ENCODE assay signal across 23 mouse cellular contexts in genomic region chr12:107539683-107540082, GRCm38 (mm10). TPM values are rescaled to one million over a fixed set of nuclear protein-coding genes. Genes with fewer than 3 reads are reported as not detected.
A peak's percentile ranks its signal among the peaks of the same experiment; 100 is the strongest.
DNase-seq lines count a peak whose midpoint lies in the region; ATAC-seq and TF ChIP-seq lines count a peak whose summit lies in the region.
"Had no signal": no experiment of that assay in that cellular context is flagged by ENCODE, and none has a peak within 500 bp of the region (broad histone marks: within the 10 kb centered on the region; RNA-seq: fewer than 3 reads in every experiment).

No protein-coding gene starts in this region.

- no peak overlapping the region for H3K4me3 ChIP-seq in liver, embryonic 11.5 days (ENCODE audit: low read depth, low read length)
- H3K4me3 ChIP-seq in liver, postnatal 0 days (ENCODE audit: low read depth, low read length): no peak overlapping the region
- no peak overlapping the region for H3K4me3 ChIP-seq in lung, embryonic 16.5 days (ENCODE audit: low read length)
- no peak overlapping the region for H3K4me3 ChIP-seq in lung, postnatal 0 days (ENCODE audit: low read depth, low read length)
- no peak overlapping the region for H3K4me3 ChIP-seq in liver, embryonic 13.5 days (replicated peaks)
- H3K4me3 ChIP-seq in stomach, postnatal 0 days (ENCODE audit: low read depth, low read length): no peak overlapping the region
- H3K4me3 ChIP-seq: embryonic facial prominence, embryonic 10.5 days; forebrain, embryonic 13.5 days; heart, embryonic 12.5 days had no signal

- peak; percentile 60 for ATAC-seq in liver, embryonic 11.5 days (replicated peaks; ENCODE audit: low FRiP score)
- no peak for ATAC-seq in liver, postnatal 0 days
- 0 out of 2 replicates have a peak, but pooled peaks have one; percentile 36 for ATAC-seq in lung, embryonic 16.5 days (ENCODE audit: low read depth)
- no peak for ATAC-seq in lung, postnatal 0 days
- ATAC-seq in liver, embryonic 13.5 days (ENCODE audit: low read depth): 0 out of 2 replicates have a peak, but pooled peaks have one; percentile 20
- ATAC-seq in stomach, postnatal 0 days (ENCODE audit: low FRiP score, low TSS enrichment): 0 out of 2 replicates have a peak, but pooled peaks have one; percentile 18
- ATAC-seq: activated CD4-positive, CD25-positive, alpha-beta regulatory T cell, adult 4 months; forebrain, embryonic 13.5 days; forebrain, postnatal 0 days; Patski had no signal

- no peaks in the 10 kb centered on the region for H3K4me1 ChIP-seq in liver, embryonic 11.5 days (replicated peaks; ENCODE audit: control insufficient read depth, insufficient read depth, low read length)
- H3K4me1 ChIP-seq in liver, postnatal 0 days (ENCODE audit: insufficient read depth): no peaks in the 10 kb centered on the region
- H3K4me1 ChIP-seq in lung, embryonic 16.5 days (replicated peaks; ENCODE audit: control insufficient read depth, insufficient read depth, low read length): 0 out of 2 replicates have a peak, but pooled peaks cover 10% of the 10 kb centered on the region
- H3K4me1 ChIP-seq in lung, postnatal 0 days (ENCODE audit: insufficient read depth, low read depth, low read length): no peaks in the 10 kb centered on the region
- H3K4me1 ChIP-seq in liver, embryonic 13.5 days (replicated peaks): no peaks in the 10 kb centered on the region
- H3K4me1 ChIP-seq in stomach, postnatal 0 days (replicated peaks; ENCODE audit: control insufficient read depth, insufficient read depth): no peaks in the 10 kb centered on the region
- H3K4me1 ChIP-seq: embryonic facial prominence, embryonic 10.5 days; forebrain, embryonic 13.5 days had no signal

- TF ChIP-seq CTCF in liver, postnatal 0 days (IDR thresholded peaks at IDR 0.05; ENCODE audit: low read depth): no peak
- no peak for TF ChIP-seq CTCF in lung, postnatal 0 days (IDR thresholded peaks at IDR 0.05)
- TF ChIP-seq CTCF in stomach, postnatal 0 days (IDR thresholded peaks at IDR 0.05; ENCODE audit: low read depth): no peak

- no peak for DNase-seq in liver, embryonic 11.5 days (ENCODE audit: low spot score)
- no peak for DNase-seq in liver, postnatal 0 days
- DNase-seq in lung, postnatal 0 days (ENCODE audit: low spot score): no peak
- no peak for DNase-seq in liver, embryonic 13.5 days
- no peak for DNase-seq in stomach, postnatal 0 days (ENCODE audit: low spot score)
- no peak for DNase-seq in thymus, postnatal 36 days
- DNase-seq: adrenal gland, adult 8-10 months; adrenal gland, postnatal 36 days; cerebellum, adult 2 months; cerebellum, postnatal 10 days; forebrain, postnatal 0 days; gastrocnemius, postnatal 14 days had no signal

- 67% methylated on average over 3 of the region's 3 CpGs for WGBS in liver, embryonic 11.5 days
- WGBS in liver, postnatal 0 days (ENCODE audit: insufficient replicate concordance): 55% methylated on average over 3 of the region's 3 CpGs
- 55% methylated on average over 3 of the region's 3 CpGs for WGBS in lung, embryonic 16.5 days
- 44% methylated on average over 3 of the region's 3 CpGs for WGBS in lung, postnatal 0 days
- 60% methylated on average over 3 of the region's 3 CpGs for WGBS in liver, embryonic 13.5 days (ENCODE audit: insufficient replicate concordance)
- WGBS in stomach, postnatal 0 days: 59% methylated on average over 3 of the region's 3 CpGs

- no peak for TF ChIP-seq EP300 in liver, postnatal 0 days (IDR thresholded peaks at IDR 0.05; ENCODE audit: low read depth)
- TF ChIP-seq EP300 in lung, postnatal 0 days (IDR thresholded peaks at IDR 0.05): no peak
- TF ChIP-seq EP300 in stomach, postnatal 0 days (optimal IDR thresholded peaks at IDR 0.05): no peak

- no peaks in the 10 kb centered on the region for H3K9me3 ChIP-seq in liver, embryonic 11.5 days (ENCODE audit: control insufficient read depth, low read length)
- no peaks in the 10 kb centered on the region for H3K9me3 ChIP-seq in liver, postnatal 0 days (ENCODE audit: low read length)
- no peaks in the 10 kb centered on the region for H3K9me3 ChIP-seq in lung, embryonic 16.5 days (ENCODE audit: control insufficient read depth, low read length)
- H3K9me3 ChIP-seq in lung, postnatal 0 days (ENCODE audit: low read length): no peaks in the 10 kb centered on the region
- H3K9me3 ChIP-seq in liver, embryonic 13.5 days (replicated peaks): no peaks in the 10 kb centered on the region; the same call in 1 of the 2 replicates
- no peaks in the 10 kb centered on the region for H3K9me3 ChIP-seq in stomach, postnatal 0 days (ENCODE audit: control insufficient read depth, low read length)
- H3K9me3 ChIP-seq: embryonic facial prominence, embryonic 10.5 days; forebrain, embryonic 13.5 days; heart, embryonic 12.5 days had no signal

- H3K27ac ChIP-seq in liver, embryonic 11.5 days (ENCODE audit: low read depth, low read length): no peak overlapping the region
- no peak overlapping the region for H3K27ac ChIP-seq in liver, postnatal 0 days (ENCODE audit: low read depth)
- no peak overlapping the region for H3K27ac ChIP-seq in lung, embryonic 16.5 days (ENCODE audit: low read length)
- no peak overlapping the region for H3K27ac ChIP-seq in lung, postnatal 0 days (ENCODE audit: low read length)
- no peak overlapping the region for H3K27ac ChIP-seq in liver, embryonic 13.5 days
- H3K27ac ChIP-seq in stomach, postnatal 0 days (replicated peaks): no peak overlapping the region
- H3K27ac ChIP-seq: embryonic facial prominence, embryonic 10.5 days; forebrain, embryonic 13.5 days had no signal

- H3K36me3 ChIP-seq in liver, embryonic 11.5 days (ENCODE audit: control insufficient read depth, insufficient read depth, low read length): no peaks in the 10 kb centered on the region
- no peaks in the 10 kb centered on the region for H3K36me3 ChIP-seq in liver, postnatal 0 days (replicated peaks; ENCODE audit: insufficient read depth, low read length)
- H3K36me3 ChIP-seq in lung, embryonic 16.5 days (ENCODE audit: control insufficient read depth, insufficient read depth, low read length): no peaks in the 10 kb centered on the region
- no peaks in the 10 kb centered on the region for H3K36me3 ChIP-seq in lung, postnatal 0 days (ENCODE audit: insufficient read depth, low read length)
- no peaks in the 10 kb centered on the region for H3K36me3 ChIP-seq in liver, embryonic 13.5 days
- no peaks in the 10 kb centered on the region for H3K36me3 ChIP-seq in stomach, postnatal 0 days (ENCODE audit: control insufficient read depth, insufficient read depth, low read length)
- H3K36me3 ChIP-seq: embryonic facial prominence, embryonic 10.5 days; heart, embryonic 12.5 days had no signal

- H3K27me3 ChIP-seq in liver, embryonic 11.5 days (replicated peaks; ENCODE audit: control insufficient read depth, insufficient read depth, low read length): no peaks in the 10 kb centered on the region
- no peaks in the 10 kb centered on the region for H3K27me3 ChIP-seq in liver, postnatal 0 days (ENCODE audit: insufficient read depth, low read length)
- H3K27me3 ChIP-seq in lung, embryonic 16.5 days (ENCODE audit: control insufficient read depth, insufficient read depth, low read depth, low read length): no peaks in the 10 kb centered on the region
- no peaks in the 10 kb centered on the region for H3K27me3 ChIP-seq in lung, postnatal 0 days (replicated peaks; ENCODE audit: insufficient read depth, low read length)
- H3K27me3 ChIP-seq in liver, embryonic 13.5 days: no peaks in the 10 kb centered on the region
- H3K27me3 ChIP-seq in stomach, postnatal 0 days (ENCODE audit: control insufficient read depth, insufficient read depth, low read length): no peaks in the 10 kb centered on the region
- H3K27me3 ChIP-seq: CH12.LX; forebrain, embryonic 13.5 days; Patski had no signal

- H3K9ac ChIP-seq in liver, embryonic 11.5 days (ENCODE audit: low read depth, low read length): no peak overlapping the region
- H3K9ac ChIP-seq in liver, postnatal 0 days (replicated peaks): no peak overlapping the region
- no peak overlapping the region for H3K9ac ChIP-seq in lung, embryonic 16.5 days (ENCODE audit: low read length)
- no peak overlapping the region for H3K9ac ChIP-seq in lung, postnatal 0 days (replicated peaks; ENCODE audit: low read depth)
- no peak overlapping the region for H3K9ac ChIP-seq in liver, embryonic 13.5 days
- no peak overlapping the region for H3K9ac ChIP-seq in stomach, postnatal 0 days (ENCODE audit: low read length)
- H3K9ac ChIP-seq: forebrain, embryonic 13.5 days; forebrain, postnatal 0 days; heart, embryonic 12.5 days had no signal

- no peak overlapping the region for H3K4me2 ChIP-seq in liver, embryonic 11.5 days
- no peak overlapping the region for H3K4me2 ChIP-seq in liver, postnatal 0 days (ENCODE audit: low read depth, low read length)
- H3K4me2 ChIP-seq in lung, embryonic 16.5 days (ENCODE audit: low read depth, low read length): no peak overlapping the region
- no peak overlapping the region for H3K4me2 ChIP-seq in lung, postnatal 0 days (replicated peaks; ENCODE audit: low read depth, low read length)
- H3K4me2 ChIP-seq in liver, embryonic 13.5 days: no peak overlapping the region
- H3K4me2 ChIP-seq in stomach, postnatal 0 days (replicated peaks; ENCODE audit: low read depth): no peak overlapping the region
- H3K4me2 ChIP-seq: forebrain, embryonic 13.5 days; heart, embryonic 12.5 days had no signal

RNA-seq across cellular contexts. Expression of gene 3110018I06Rik, which starts 51.3 kb away (rescaled TPM):
- polyA plus RNA-seq in liver, embryonic 11.5 days (2014; fragmentation: Nextera tagmentation; extraction: Ambion mirVana): not detected in 2 replicates
- polyA plus RNA-seq in liver, postnatal 0 days (2015; fragmentation: Nextera tagmentation; extraction: Ambion mirVana): not detected in 2 replicates
- polyA plus RNA-seq in lung, embryonic 16.5 days (2015; fragmentation: Nextera tagmentation; extraction: Ambion mirVana): not detected in 2 replicates
- polyA plus RNA-seq in lung, postnatal 0 days (2015; fragmentation: Nextera tagmentation; extraction: Ambion mirVana): not detected in 2 replicates
- polyA plus RNA-seq in liver, embryonic 13.5 days (2015; fragmentation: Nextera tagmentation; extraction: Ambion mirVana): not detected in 2 replicates
- polyA plus RNA-seq in stomach, postnatal 0 days (2015; fragmentation: Nextera tagmentation; extraction: Ambion mirVana): not detected in 2 replicates
- polyA plus RNA-seq: activated CD4-positive, CD25-positive, alpha-beta regulatory T cell, adult 4 months; cerebellum, adult 2 months; embryonic facial prominence, embryonic 10.5 days; embryonic facial prominence, embryonic 14.5 days; forebrain, embryonic 13.5 days; forebrain, postnatal 0 days; gonadal fat pad, adult 2 months; heart, embryonic 12.5 days; heart, embryonic 16.5 days; hindbrain, embryonic 11.5 days; Patski had no signal

Comparison
In these comparisons a context has a peak if more than half of its experiments do, and no peak if none do; other contexts are left out.
1. ATAC-seq: peak in liver, embryonic 11.5 days (single experiment), lung, embryonic 16.5 days (single experiment), liver, embryonic 13.5 days (single experiment) and stomach, postnatal 0 days (single experiment); none in liver, postnatal 0 days (single experiment) and lung, postnatal 0 days (single experiment).